Mouse (Mus musculus) stomach, postnatal 0 days (tissue): Measurements from ENCODE around the gene Plcb1. TPM values are rescaled to one million over a fixed set of nuclear protein-coding genes. Genes with fewer than 3 reads are reported as not detected.

Experiments used
- ATAC-seq: fragments of 200-750 bp; cut with Nextera tagmentation; 2 replicates; pipeline ENCODE4 v1.8.0; 2017; ENCODE audit not compliant: low FRiP score, low TSS enrichment
- DNase-seq: peaks from one replicate; pipeline ENCODE4 v3.0.0-alpha.2; 2016; ENCODE audit warnings: low spot score
- H3K27ac ChIP-seq: fragments of 300-500 bp; sonication (generic); replicated peaks from 2 replicates; pipeline ENCODE4 v1.5.1; 2014; ENCODE audit warnings: mild to moderate bottlenecking, control low read depth
- H3K27me3 ChIP-seq: fragments of 300-500 bp; sonication (generic); 2 replicates; pipeline ENCODE4 v1.6.1; 2014; ENCODE audit warnings: low read length; ENCODE audit not compliant: control insufficient read depth, insufficient read depth
- H3K36me3 ChIP-seq: fragments of 300-500 bp; sonication (generic); 2 replicates; pipeline ENCODE4 v1.6.1; 2014; ENCODE audit warnings: low read length, mixed read lengths; ENCODE audit not compliant: control insufficient read depth, insufficient read depth
- H3K4me1 ChIP-seq: fragments of 300-500 bp; sonication (generic); replicated peaks from 2 replicates; pipeline ENCODE4 v1.6.1; 2014; ENCODE audit warnings: antibody characterized with exemption; ENCODE audit not compliant: control insufficient read depth, insufficient read depth
- H3K4me2 ChIP-seq: fragments of 300-500 bp; sonication (generic); replicated peaks from 2 replicates; pipeline ENCODE4 v1.6.1; 2014; ENCODE audit warnings: low read depth, mild to moderate bottlenecking, control low read depth, moderate library complexity
- H3K4me3 ChIP-seq: fragments of 300-500 bp; sonication (generic); 2 replicates; pipeline ENCODE4 v1.5.1; 2014; ENCODE audit warnings: low read depth, low read length, control low read depth
- H3K9ac ChIP-seq: fragments of 300-500 bp; sonication (generic); 2 replicates; pipeline ENCODE4 v1.6.1; 2014; ENCODE audit warnings: mild to moderate bottlenecking, low read length, control low read depth, mixed read lengths
- H3K9me3 ChIP-seq: fragments of 300-500 bp; sonication (generic); 2 replicates; pipeline ENCODE4 v1.6.1; 2016; ENCODE audit warnings: low read length; ENCODE audit not compliant: control insufficient read depth
- CTCF ChIP-seq: IDR thresholded peaks from 2 replicates; pipeline ENCODE4 v1.5.1; 2016; ENCODE audit warnings: antibody characterized with exemption, low read depth, mild to moderate bottlenecking, moderate library complexity
- EP300 ChIP-seq: optimal IDR thresholded peaks from 2 replicates; pipeline ENCODE3; 2016; ENCODE audit warnings: antibody characterized with exemption
- WGBS: fragments of 180-500 bp; shearing (Covaris S2); extraction: QIAGEN DNeasy Blood & Tissue Kit; methylation state at CpG from one replicate; pipeline ENCODE4 v1.1.7; 2014; 5-methylcytosine and 5-hydroxymethylcytosine counted together
- polyA plus RNA-seq: library from polyadenylated mRNA; unstranded; fragments of >200 nt; fragmentation: Nextera tagmentation; extraction: Ambion mirVana; gene quantifications from 2 replicates; pipeline ENCODE4 v1.2.1, GENCODE M21; 2015

Gene Plcb1
- polyA plus RNA-seq, 1 experiment from 2014 or later: 7.0 TPM

DNA sequence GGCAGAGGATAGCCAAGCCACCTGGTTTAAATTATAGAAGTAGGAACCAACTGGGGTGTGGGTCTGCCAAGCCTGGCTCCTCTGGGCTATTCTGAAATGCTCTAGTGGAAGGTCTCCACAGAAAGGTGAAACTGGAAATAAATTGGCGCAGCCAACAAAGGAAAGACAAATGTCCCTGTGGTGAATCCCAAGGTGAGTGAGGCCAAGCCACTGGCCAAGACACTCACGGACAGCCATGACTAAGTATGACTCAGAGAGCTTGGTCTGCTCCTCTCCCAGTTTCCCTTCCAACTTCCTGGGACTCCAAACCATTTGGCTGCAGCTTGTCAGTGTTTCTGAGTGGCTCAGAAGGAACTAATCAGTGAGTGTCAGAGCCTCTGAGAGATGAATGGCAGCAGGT is 126.7 kb downstream of the Plcb1 start:
- no peak overlapping the region for H3K9ac ChIP-seq
- TF ChIP-seq CTCF: no peak
- no peak for TF ChIP-seq EP300
- 72% methylated on average over 2 of the region's 2 CpGs for WGBS
- DNase-seq: no peak
- H3K27me3 ChIP-seq: no peaks in the 10 kb centered on the region
- ATAC-seq: no peak
- no peaks in the 10 kb centered on the region for H3K9me3 ChIP-seq
- no peak overlapping the region for H3K4me3 ChIP-seq
- no peak overlapping the region for H3K4me2 ChIP-seq
- no peaks in the 10 kb centered on the region for H3K4me1 ChIP-seq
- no peaks in the 10 kb centered on the region for H3K36me3 ChIP-seq
- no peak overlapping the region for H3K27ac ChIP-seq

DNA sequence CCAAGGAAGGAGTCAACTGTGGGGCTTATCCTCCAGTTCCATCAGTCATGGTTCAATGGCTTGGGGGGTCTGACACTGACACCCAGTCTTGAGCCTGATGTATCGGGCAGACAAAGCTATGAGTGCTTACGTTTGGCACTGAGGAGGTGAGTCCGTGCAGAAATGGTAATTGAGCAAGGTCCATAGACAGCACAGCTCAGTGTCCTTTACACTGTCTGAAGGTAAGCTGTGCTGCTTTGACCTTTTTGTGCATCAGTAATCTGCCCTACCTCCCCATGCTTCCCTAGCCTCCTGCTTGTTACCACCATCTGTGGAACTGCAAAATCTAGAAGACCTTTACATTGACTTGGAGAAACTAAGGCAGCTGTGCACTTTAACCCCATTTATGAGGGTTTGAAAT is 127.7 kb downstream of the Plcb1 start:
- H3K9me3 ChIP-seq: no peaks in the 10 kb centered on the region
- no peaks in the 10 kb centered on the region for H3K36me3 ChIP-seq
- no peak for DNase-seq
- no peak overlapping the region for H3K4me3 ChIP-seq
- H3K4me1 ChIP-seq: no peaks in the 10 kb centered on the region
- no peak overlapping the region for H3K9ac ChIP-seq
- H3K4me2 ChIP-seq: no peak overlapping the region
- no peak for ATAC-seq
- TF ChIP-seq CTCF: no peak
- TF ChIP-seq EP300: no peak
- H3K27ac ChIP-seq: no peak overlapping the region
- no peaks in the 10 kb centered on the region for H3K27me3 ChIP-seq
- WGBS: 81% methylated on average over 3 of the region's 3 CpGs

DNA sequence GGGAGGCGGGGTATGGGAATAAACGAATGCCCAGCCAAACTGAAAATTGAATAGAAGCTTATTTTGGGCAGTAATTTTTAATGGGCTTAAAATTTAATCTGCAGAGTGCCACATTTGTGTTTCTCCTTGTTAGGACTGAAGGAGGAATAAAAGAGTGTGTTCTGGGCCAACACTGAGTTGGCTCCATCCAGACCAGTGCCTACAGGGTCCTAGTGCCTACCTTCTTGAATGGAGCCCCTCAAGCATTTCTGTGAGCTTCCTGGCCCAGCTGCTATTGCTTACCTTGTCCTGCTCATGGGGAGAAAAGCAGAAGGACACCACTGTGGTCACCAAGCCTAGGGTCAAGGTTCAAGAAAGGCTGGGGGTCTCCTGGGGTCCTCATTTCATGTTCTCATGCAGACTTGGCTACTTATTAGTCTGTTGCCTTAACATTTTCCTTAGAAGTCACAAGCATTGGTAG is 128.3 kb downstream of the Plcb1 start:
- ATAC-seq: no peak
- no peak for DNase-seq
- TF ChIP-seq CTCF (no peak), EP300 (no peak)
- no peak overlapping the region for H3K4me3 ChIP-seq
- WGBS: 77% methylated on average over 2 of the region's 2 CpGs
- no peak overlapping the region for H3K4me2 ChIP-seq
- no peaks in the 10 kb centered on the region for H3K4me1 ChIP-seq
- H3K27me3 ChIP-seq: no peaks in the 10 kb centered on the region
- H3K36me3 ChIP-seq: no peaks in the 10 kb centered on the region
- H3K27ac ChIP-seq: no peak overlapping the region
- no peaks in the 10 kb centered on the region for H3K9me3 ChIP-seq
- H3K9ac ChIP-seq: no peak overlapping the region

DNA sequence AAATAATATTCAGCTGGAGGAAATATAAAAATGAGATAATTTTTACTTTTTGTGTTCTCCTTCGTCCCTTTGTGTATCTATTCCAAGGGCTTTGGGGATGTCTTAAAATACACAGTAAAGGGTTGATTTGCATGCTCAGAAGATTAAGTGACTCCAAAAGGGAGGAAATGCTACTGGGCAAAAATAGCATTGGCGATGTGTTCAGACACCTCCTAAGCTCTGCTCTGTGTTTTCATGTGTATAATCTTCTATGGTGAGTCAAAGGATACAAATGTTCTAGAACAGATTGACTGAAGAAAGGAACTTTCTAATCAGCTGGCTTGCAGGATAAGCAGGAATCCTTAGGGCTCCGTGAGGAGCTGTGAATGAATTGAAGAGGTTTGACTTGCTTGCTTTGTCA is 129.2 kb downstream of the Plcb1 start:
- DNase-seq (no peak), ATAC-seq (no peak)
- Histone ChIP-seq H3K36me3 (no peaks in the 10 kb centered on the region), H3K4me2 (no peak overlapping the region), H3K4me3 (no peak overlapping the region), H3K9me3 (no peaks in the 10 kb centered on the region), H3K4me1 (no peaks in the 10 kb centered on the region), H3K9ac (no peak overlapping the region), H3K27ac (no peak overlapping the region), H3K27me3 (no peaks in the 10 kb centered on the region)
- TF ChIP-seq EP300: no peak
- TF ChIP-seq CTCF: no peak
- 62% methylated on average over 3 of the region's 3 CpGs for WGBS

DNA sequence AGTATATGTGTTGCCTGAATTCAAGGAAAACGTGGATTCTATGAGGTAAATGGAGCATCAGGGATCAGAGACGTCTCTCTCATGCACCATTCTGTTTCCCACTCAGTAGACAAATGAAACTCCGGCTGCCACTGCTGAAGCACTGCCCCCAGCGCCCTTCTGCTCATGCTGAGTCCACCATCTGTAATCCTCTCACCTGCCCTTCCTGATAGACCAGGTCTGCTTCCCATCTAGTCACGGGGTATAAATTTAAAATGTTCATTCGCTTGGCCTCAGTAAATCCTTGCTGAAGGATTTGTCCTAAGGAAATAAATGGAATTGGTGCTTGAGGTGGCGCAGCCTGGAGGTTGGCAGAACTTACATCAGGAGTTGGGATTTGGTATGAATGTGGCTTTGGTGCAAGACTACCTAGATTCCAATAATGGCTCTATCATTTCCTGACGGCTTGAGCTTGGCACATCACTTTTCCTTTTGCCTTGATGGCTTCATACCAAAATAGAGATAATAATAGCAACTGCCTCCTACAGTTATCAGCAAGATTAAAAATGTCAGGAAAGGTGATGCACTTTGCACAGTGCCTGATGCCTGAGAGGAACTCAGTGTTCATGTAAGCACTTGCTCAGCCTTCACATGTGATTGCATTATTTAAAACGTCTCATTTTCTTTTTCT is 134.9 kb downstream of the Plcb1 start:
- Histone ChIP-seq H3K27ac (no peak overlapping the region), H3K27me3 (no peaks in the 10 kb centered on the region), H3K4me1 (no peaks in the 10 kb centered on the region), H3K9ac (no peak overlapping the region), H3K36me3 (no peaks in the 10 kb centered on the region), H3K4me3 (no peak overlapping the region), H3K4me2 (no peak overlapping the region), H3K9me3 (no peaks in the 10 kb centered on the region)
- ATAC-seq (no peak), DNase-seq (no peak)
- TF ChIP-seq CTCF: no peak
- TF ChIP-seq EP300: no peak
- WGBS: 77% methylated on average over 9 of the region's 9 CpGs

DNA sequence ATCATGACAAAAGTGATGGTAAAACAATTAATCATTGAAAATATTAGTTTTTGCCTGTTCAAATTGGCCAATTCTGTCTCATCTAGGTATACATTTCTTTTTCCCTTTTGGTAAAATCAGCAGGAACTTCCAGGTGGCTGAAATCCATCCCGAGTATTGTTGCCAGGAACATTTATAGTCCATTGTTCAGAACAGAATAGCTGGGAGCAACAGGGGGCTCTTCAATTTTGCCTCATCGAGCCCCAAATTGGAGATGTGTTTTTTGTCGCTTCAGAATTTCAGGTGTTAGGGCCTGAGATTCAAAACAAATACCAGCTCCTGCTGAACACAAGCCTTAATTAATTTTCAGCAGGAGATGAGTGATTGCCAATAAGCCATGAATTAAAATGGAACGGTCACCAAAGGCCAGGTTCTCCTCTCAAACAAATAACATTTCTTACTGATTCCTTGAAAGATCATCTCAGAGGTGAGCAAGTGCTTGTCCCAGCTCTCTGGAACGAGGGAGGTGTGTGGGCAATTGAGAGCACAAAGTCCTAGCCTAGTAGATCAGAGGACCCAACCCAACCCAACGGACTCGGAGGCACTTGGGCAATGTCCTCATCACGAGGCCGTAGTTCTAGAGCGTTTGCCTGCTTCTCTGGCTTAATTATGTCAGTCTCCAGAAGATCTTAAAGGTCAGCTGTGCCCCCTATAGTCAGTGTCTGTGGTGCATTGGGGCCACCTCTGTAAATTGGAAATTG is 136.9 kb downstream of the Plcb1 start:
- Histone ChIP-seq H3K4me2 (no peak overlapping the region), H3K36me3 (no peaks in the 10 kb centered on the region), H3K9ac (no peak overlapping the region), H3K27ac (no peak overlapping the region), H3K9me3 (no peaks in the 10 kb centered on the region), H3K4me1 (no peaks in the 10 kb centered on the region), H3K27me3 (no peaks in the 10 kb centered on the region), H3K4me3 (no peak overlapping the region)
- WGBS: 86% methylated on average over 10 of the region's 10 CpGs
- ATAC-seq (no peak), DNase-seq (no peak)
- TF ChIP-seq EP300 (no peak), CTCF (no peak)
